Mouse (Mus musculus): ENCODE data around the gene Gm8773.

Gene Gm8773

DNA sequence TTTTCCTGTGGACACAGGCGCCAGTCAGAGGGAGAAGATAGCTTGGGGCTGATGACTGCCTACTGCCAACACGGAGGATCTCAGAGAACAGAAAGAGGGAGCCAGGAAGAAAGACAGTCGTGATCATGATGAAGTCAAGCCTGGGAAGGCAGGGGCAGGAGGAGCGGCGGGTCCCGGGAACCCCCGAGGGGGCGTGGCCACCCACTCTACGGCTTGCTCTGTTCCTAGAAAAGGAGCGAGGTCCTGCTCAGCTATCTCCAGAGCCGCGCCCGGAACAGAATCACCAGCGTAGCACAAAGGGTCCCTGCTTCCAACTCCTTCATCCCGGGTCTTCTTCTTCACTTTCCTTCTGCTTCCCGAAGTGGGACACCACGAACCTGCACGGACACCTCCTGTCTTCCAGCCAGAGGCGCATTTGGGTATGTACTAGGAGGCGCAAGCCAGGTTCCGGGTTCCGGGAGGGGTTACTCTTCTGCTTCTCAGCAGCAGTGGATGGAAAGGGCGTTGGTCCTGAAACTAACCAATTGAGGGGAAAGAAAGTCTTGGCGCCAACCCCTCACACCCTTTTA, at the start of gene Gm8773:
TSS of gene Gm8773 (plus strand) at position 51 of the 569 bp plus-strand sequence.
- peak; percentile 59 for DNase-seq

GRCm38 (mm10) chr5:5533656-5534420, 39.8 kb upstream of the Gm8773 start:
- no peak for DNase-seq

DNA sequence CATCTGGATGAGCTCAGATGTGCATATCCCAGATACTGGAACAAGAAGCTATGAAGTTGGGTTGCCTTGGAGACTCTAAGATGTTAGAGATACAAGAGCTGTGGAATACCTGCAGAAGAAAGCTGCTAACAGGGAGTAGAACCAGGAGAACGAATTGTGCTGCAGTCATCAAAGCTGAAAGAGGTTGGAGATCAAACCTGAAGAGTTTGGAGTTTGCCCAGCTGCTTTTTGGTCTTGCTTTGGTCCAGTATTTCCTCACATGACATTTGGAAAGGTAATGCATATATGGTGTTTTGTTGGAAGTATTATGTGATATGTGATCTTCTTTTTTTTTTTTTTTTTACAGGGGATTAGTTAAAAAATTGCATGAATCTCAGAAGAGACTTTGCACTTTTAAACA, 37.5 kb upstream of the Gm8773 start:
- DNase-seq: no peak

DNA sequence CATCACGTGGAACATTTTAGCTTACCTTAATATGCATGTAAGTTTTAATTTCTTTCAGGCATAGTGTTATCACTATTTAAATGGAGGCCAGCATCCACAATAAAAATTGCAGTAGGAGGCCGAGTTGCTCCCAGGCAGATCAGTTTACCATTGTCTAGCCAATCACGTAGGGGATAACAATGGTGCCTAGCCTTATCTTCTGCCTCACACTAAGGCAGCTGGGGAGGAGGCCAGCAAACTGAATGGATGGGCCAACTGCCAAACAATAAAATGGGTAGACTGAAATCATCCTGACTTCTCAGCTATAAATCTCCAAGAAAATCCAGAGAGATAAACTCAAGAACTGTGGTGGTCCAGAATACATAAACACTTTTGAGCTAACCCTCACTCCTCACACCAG, 33.8 kb upstream of the Gm8773 start:
- DNase-seq: no peak

- DNase-seq: peak; percentile 3
Measured at GRCm38 (mm10) chr5:5540385-5540784, 33.2 kb upstream of the Gm8773 start.

GRCm38 (mm10) chr5:5551110-5551509, 22.5 kb upstream of the Gm8773 start:
- no peak for DNase-seq

GRCm38 (mm10) chr5:5559079-5559740, 14.4 kb upstream of the Gm8773 start, which contains the start of gene Gtpbp10:
Gene Gtpbp10, minus strand, starts transcription at chr5:5559538.
- peak; percentile 96 for DNase-seq

GRCm38 (mm10) chr5:5559798-5560197, 13.8 kb upstream of the Gm8773 start:
- DNase-seq: no peak

- DNase-seq: no peak
Measured at GRCm38 (mm10) chr5:5561041-5561706, 12.4 kb upstream of the Gm8773 start.

GRCm38 (mm10) chr5:5562435-5562834, 11.2 kb upstream of the Gm8773 start:
- no peak for DNase-seq

GRCm38 (mm10) chr5:5587686-5588085, 14.1 kb downstream of the Gm8773 start:
- no peak for DNase-seq

DNA sequence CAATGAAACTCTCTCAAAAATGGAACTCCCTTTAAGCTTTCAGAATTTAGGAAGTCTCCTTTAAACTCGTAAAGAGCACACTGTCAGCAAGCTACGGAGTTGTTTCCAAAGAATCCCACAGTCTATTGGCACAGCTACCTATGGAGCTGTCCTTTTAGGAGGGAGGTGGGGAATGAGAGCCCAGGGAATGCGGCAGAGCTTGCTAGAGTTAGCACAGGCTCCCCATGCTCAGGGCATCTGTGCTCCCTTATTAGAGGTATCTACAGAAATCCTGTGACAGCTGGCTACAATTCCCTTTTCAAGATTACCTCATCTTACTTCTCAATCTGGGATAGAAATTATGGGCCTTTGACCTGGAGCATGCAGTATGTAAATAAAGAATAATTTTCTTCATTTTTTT, 36.9 kb downstream of the Gm8773 start:
- DNase-seq: no peak

GRCm38 (mm10) chr5:5618329-5618728, 44.7 kb downstream of the Gm8773 start:
- no peak for DNase-seq

- no peak for DNase-seq
Measured at GRCm38 (mm10) chr5:5625491-5625890, 51.9 kb downstream of the Gm8773 start.
